Mouse (Mus musculus) left cerebral cortex, postnatal 10 days (tissue): ENCODE data around the gene Sept4. TPM values are rescaled to one million over a fixed set of nuclear protein-coding genes. Genes with fewer than 3 reads are reported as not detected.

Experiments used
- DNase-seq, 2 experiments: peaks; one replicate each; pipeline ENCODE4 v3.0.0; 2021 to 2022; ENCODE audit warnings: low spot score in 2 of 2, mixed read lengths in 1 of 2; ENCODE audit errors: extremely low spot score in 1 of 2
- intact Hi-C: fragments of 180-260 bp; cut with DNase I; formaldehyde crosslinking; loops from one replicate; pipeline ENCODE4 v1.15.1; 2025
- total RNA-seq, 2 experiments: library from RNA; stranded (reverse); gene quantifications; 2 replicates each; pipeline ENCODE4 v1.2.3; 2021

The Sept4 gene
- total RNA-seq, 2 experiments from 2014 or later, result 55.2 to 58.6 TPM

- DNase-seq, result no peak
- intact Hi-C loops, result no loop called here
These were observed 24.3 kb downstream of the Sept4 start for GRCm38 (mm10) chr11:87592713-87593598.

- intact Hi-C loops, result no loop called here
- peak; percentile 74 to 92 for DNase-seq
These were observed 26.7 kb downstream of the Sept4 start for GRCm38 (mm10) chr11:87595327-87595841.

GRCm38 (mm10) chr11:87595976-87596375 is 27.3 kb downstream of the Sept4 start:
- intact Hi-C loops, result no loop called here
- DNase-seq, result no peak

- intact Hi-C loops, result no loop called here
- no peak for DNase-seq
These were observed 27.8 kb downstream of the Sept4 start for GRCm38 (mm10) chr11:87596492-87596891.

GRCm38 (mm10) chr11:87597061-87597460 is 28.4 kb downstream of the Sept4 start:
- intact Hi-C loops, result no loop called here
- DNase-seq, result no peak

- no peak for DNase-seq
- intact Hi-C loops, result no loop called here
These were observed 30.8 kb downstream of the Sept4 start for GRCm38 (mm10) chr11:87599395-87600089.

GRCm38 (mm10) chr11:87600322-87600853 is 31.7 kb downstream of the Sept4 start:
- intact Hi-C loops, result no loop called here
- peak in 1 of 2 experiments; percentile 27 for DNase-seq

GRCm38 (mm10) chr11:87602234-87602633 is 33.5 kb downstream of the Sept4 start:
- intact Hi-C loops, result no loop called here
- no peak for DNase-seq

- DNase-seq, result no peak
- intact Hi-C loops, result no loop called here
These were observed 34.9 kb downstream of the Sept4 start for GRCm38 (mm10) chr11:87603571-87603970.

GRCm38 (mm10) chr11:87609264-87609663 is 40.6 kb downstream of the Sept4 start:
- no peak for DNase-seq
- intact Hi-C loops, result no loop called here

- no peak for DNase-seq
- intact Hi-C loops, result no loop called here
These were observed 42.8 kb downstream of the Sept4 start for GRCm38 (mm10) chr11:87611547-87611946.

- intact Hi-C loops, result no loop called here
These were observed 45.3 kb downstream of the Sept4 start for GRCm38 (mm10) chr11:87613972-87614371.

GRCm38 (mm10) chr11:87615551-87615950 is 46.8 kb downstream of the Sept4 start:
- intact Hi-C loops, result no loop called here
- DNase-seq, result no peak

More at GRCm38 (mm10) chr11:87613972-87614371, 45.3 kb downstream of the Sept4 start:
- no peak for DNase-seq

- intact Hi-C loops, result no loop called here
- DNase-seq, result no peak
These were observed 47.2 kb downstream of the Sept4 start for GRCm38 (mm10) chr11:87615952-87616351.

- no peak for DNase-seq
- intact Hi-C loops, result no loop called here
These were observed 48.2 kb downstream of the Sept4 start, which contains the start of gene Hsf5 for GRCm38 (mm10) chr11:87616790-87617474. Gene Hsf5, plus strand, starts transcription at chr11:87617164.

GRCm38 (mm10) chr11:87617606-87618005 is 48.9 kb downstream of the Sept4 start:
- DNase-seq, result no peak
- intact Hi-C loops, result no loop called here

- DNase-seq, result no peak
- intact Hi-C loops, result no loop called here
These were observed 54.5 kb downstream of the Sept4 start for GRCm38 (mm10) chr11:87623160-87623559.

- peak in 1 of 2 experiments; percentile 43 for DNase-seq
- intact Hi-C loops, result no loop called here
These were observed 61.2 kb downstream of the Sept4 start for GRCm38 (mm10) chr11:87629859-87630258.

- intact Hi-C loops, result no loop called here
- no peak for DNase-seq
These were observed 70.1 kb downstream of the Sept4 start for GRCm38 (mm10) chr11:87638793-87639192.
